Mouse (Mus musculus) G1E (cell line): ENCODE data around the gene Lmntd1. TPM values are rescaled to one million over a fixed set of nuclear protein-coding genes. Genes with fewer than 3 reads are reported as not detected.

ENCODE experiments used
- ATAC-seq: 2 replicates; pipeline ENCODE4 v1.8.0; 2016; ENCODE audit warnings: mild to moderate bottlenecking; ENCODE audit not compliant: insufficient number of reproducible peaks, poor library complexity, low FRiP score, severe bottlenecking; ENCODE audit errors: extremely low read depth
- DNase-seq: peaks from one replicate; pipeline ENCODE4 v3.0.0; 2012; ENCODE audit warnings: low spot score
- H3K27me3 ChIP-seq: 2 replicates; pipeline ENCODE4 v1.6.1; 2012; ENCODE audit warnings: mild to moderate bottlenecking, low read length, inconsistent platforms; ENCODE audit not compliant: insufficient read depth
- H3K36me3 ChIP-seq: replicated peaks from 2 replicates; pipeline ENCODE3; 2012; ENCODE audit warnings: mild to moderate bottlenecking, inconsistent platforms
- H3K4me1 ChIP-seq: 2 replicates; pipeline ENCODE4 v1.6.1; 2012; ENCODE audit warnings: low read depth, low read length, inconsistent platforms, mixed read lengths; ENCODE audit not compliant: insufficient read depth
- H3K4me3 ChIP-seq: 2 replicates; pipeline ENCODE4 v1.5.1; 2012; ENCODE audit warnings: low read depth, mild to moderate bottlenecking, inconsistent platforms, low read length, moderate library complexity, mixed read lengths
- H3K9me3 ChIP-seq: replicated peaks from 2 replicates; pipeline ENCODE4 v1.6.1; 2012; ENCODE audit warnings: inconsistent platforms
- CTCF ChIP-seq: IDR thresholded peaks from 2 replicates; pipeline ENCODE4 v1.5.1; 2012; ENCODE audit warnings: low read depth, low read length, inconsistent platforms, mixed read lengths
- GATA1 ChIP-seq: IDR thresholded peaks from 2 replicates; pipeline ENCODE4 v1.6.1; 2012; ENCODE audit warnings: borderline replicate concordance, low read length, inconsistent platforms, mixed read lengths
- GATA2 ChIP-seq: IDR thresholded peaks from 2 replicates; pipeline ENCODE4 v1.6.1; 2012; ENCODE audit warnings: low read depth, low read length, inconsistent platforms, borderline replicate concordance
- POLR2AphosphoS5 ChIP-seq: IDR thresholded peaks from 2 replicates; pipeline ENCODE4 v1.6.1; 2012; ENCODE audit warnings: low read depth, low read length, inconsistent platforms; ENCODE audit not compliant: insufficient replicate concordance
- TAL1 ChIP-seq: conservative IDR thresholded peaks from 2 replicates; pipeline ENCODE4 v1.6.1; 2012; ENCODE audit warnings: low read depth, low read length, inconsistent platforms, mixed read lengths
- polyA plus RNA-seq: library from polyadenylated mRNA; stranded (reverse); fragments of >175 nt; gene quantifications from 2 replicates; pipeline ENCODE4 v1.2.3, GENCODE M21; 2012
- total RNA-seq, 2 experiments: library from RNA; stranded (forward) in 1 of 2; stranded (reverse) in 1 of 2; fragments of 200-1000 nt in 1 of 2; fragments of >200 nt in 1 of 2; fragmentation: Nextera tagmentation in 1 of 2; gene quantifications; 2 replicates each; pipeline ENCODE4 v1.2.3; 2014 to 2017

Gene Lmntd1
- total and polyA plus RNA-seq, 3 experiments = 0.22 TPM; not detected in 2

- no peak overlapping the region for H3K4me3 ChIP-seq
- no peaks in the 10 kb centered on the region for H3K27me3 ChIP-seq
- peaks cover 71% of the 10 kb centered on the region for H3K9me3 ChIP-seq
- H3K36me3 ChIP-seq = no peaks in the 10 kb centered on the region
- DNase-seq (no peak), ATAC-seq (no peak)
- H3K4me1 ChIP-seq = no peaks in the 10 kb centered on the region
- TF ChIP-seq CTCF (no peak), GATA1 (no peak), POLR2AphosphoS5 (no peak), GATA2 (no peak), TAL1 (no peak)
These were observed 75.1 kb downstream of the Lmntd1 start for GRCm38 (mm10) chr6:145538787-145539567.

DNA sequence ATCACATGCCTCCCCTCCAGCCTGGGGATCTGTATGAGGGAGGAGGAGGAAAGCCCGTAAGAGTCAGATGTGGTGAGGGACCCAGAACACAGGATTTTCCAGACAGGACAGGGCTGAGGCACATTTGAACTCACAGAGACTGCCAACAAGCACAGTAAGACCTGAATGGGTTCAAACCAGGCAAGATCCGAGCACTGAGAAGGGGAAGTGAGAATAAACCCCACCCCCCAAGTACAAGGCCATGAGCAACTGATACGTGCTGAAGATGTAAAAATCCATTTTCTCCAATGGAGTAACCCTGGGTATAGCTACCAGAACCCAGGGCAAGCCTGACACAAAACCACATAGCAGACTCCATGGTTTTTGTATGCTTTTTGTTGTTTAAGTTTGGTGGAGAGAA is 83.7 kb downstream of the Lmntd1 start:
- TF ChIP-seq TAL1 = no peak
- TF ChIP-seq CTCF = no peak
- TF ChIP-seq POLR2AphosphoS5 = no peak
- no peak for TF ChIP-seq GATA1
- no peak for TF ChIP-seq GATA2
- Histone ChIP-seq H3K4me1 (no peaks in the 10 kb centered on the region), H3K9me3 (peaks cover 69% of the 10 kb centered on the region), H3K36me3 (no peaks in the 10 kb centered on the region), H3K27me3 (no peaks in the 10 kb centered on the region), H3K4me3 (no peak overlapping the region)
- no peak for ATAC-seq
- DNase-seq = no peak

DNA sequence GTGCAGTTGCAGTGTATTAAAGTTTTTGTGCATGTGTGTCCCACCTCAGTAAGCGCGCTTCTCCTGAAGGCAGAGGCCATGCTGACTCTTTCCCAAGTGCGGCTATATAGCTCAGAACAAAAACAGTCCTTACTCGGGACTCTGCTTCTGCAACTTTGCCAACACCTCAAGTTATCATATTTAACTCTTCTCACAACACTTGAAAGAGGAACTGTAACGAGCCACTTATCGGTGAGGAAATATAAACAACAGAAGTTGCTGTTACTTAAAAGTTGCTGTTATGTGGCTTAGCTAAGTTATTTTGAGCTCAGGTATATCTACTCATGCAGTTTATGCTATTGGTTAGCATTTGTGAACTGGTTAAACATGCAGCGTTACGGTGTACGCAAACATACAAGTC is 90.8 kb downstream of the Lmntd1 start:
- Histone ChIP-seq H3K4me1 (no peaks in the 10 kb centered on the region), H3K36me3 (no peaks in the 10 kb centered on the region), H3K9me3 (peaks cover 67% of the 10 kb centered on the region), H3K4me3 (no peak overlapping the region), H3K27me3 (no peaks in the 10 kb centered on the region)
- DNase-seq = no peak
- TF ChIP-seq CTCF (no peak), POLR2AphosphoS5 (no peak), GATA1 (no peak), GATA2 (no peak), TAL1 (no peak)
- ATAC-seq = no peak

DNA sequence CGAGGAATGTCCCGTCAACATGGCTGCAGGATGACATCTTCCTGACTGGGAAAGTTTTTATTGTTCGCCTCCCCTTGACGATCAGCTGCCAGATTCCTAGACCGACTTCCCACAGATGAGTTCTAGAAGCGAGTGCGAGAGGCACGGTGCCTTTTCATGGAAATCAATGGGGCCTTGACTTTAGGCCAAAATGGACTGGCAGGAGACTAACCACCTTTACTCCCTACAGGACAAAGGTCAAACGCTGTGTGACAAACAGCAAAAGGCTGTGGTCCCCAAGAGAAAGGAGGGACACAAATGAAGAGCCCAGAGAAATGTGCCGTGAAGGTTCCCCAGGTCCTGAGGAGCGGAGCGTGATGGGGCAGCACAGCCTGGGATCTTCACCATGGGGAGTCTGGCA is 91.5 kb downstream of the Lmntd1 start:
- Histone ChIP-seq H3K4me1 (no peaks in the 10 kb centered on the region), H3K4me3 (no peak overlapping the region), H3K9me3 (peaks cover 70% of the 10 kb centered on the region), H3K36me3 (no peaks in the 10 kb centered on the region), H3K27me3 (no peaks in the 10 kb centered on the region)
- DNase-seq (no peak), ATAC-seq (no peak)
- TF ChIP-seq TAL1 (no peak), POLR2AphosphoS5 (no peak), GATA2 (no peak), CTCF (no peak), GATA1 (no peak)

GRCm38 (mm10) chr6:145517002-145517401 is 97.1 kb downstream of the Lmntd1 start:
- H3K4me3 ChIP-seq = no peak overlapping the region
- H3K9me3 ChIP-seq = peaks cover 73% of the 10 kb centered on the region
- no peaks in the 10 kb centered on the region for H3K4me1 ChIP-seq
- ATAC-seq = no peak
- no peaks in the 10 kb centered on the region for H3K27me3 ChIP-seq
- DNase-seq = no peak
- no peak for TF ChIP-seq CTCF
- no peak for TF ChIP-seq POLR2AphosphoS5
- TF ChIP-seq TAL1 = no peak
- TF ChIP-seq GATA1 = no peak
- TF ChIP-seq GATA2 = no peak
- no peaks in the 10 kb centered on the region for H3K36me3 ChIP-seq

- TF ChIP-seq GATA1 (no peak), TAL1 (no peak), GATA2 (no peak), POLR2AphosphoS5 (no peak), CTCF (no peak)
- DNase-seq (no peak), ATAC-seq (no peak)
- Histone ChIP-seq H3K36me3 (no peaks in the 10 kb centered on the region), H3K9me3 (peaks cover 76% of the 10 kb centered on the region), H3K4me3 (no peak overlapping the region), H3K4me1 (no peaks in the 10 kb centered on the region), H3K27me3 (no peaks in the 10 kb centered on the region)
These were observed 98.1 kb downstream of the Lmntd1 start for GRCm38 (mm10) chr6:145515859-145516581.
